Mouse (Mus musculus) lung, embryonic 16.5 days (tissue): ENCODE measurements at regions not wholly inside any gene's neighbourhood (a gene's known extent, or its start where the extent isn't known, plus 50 kb on each side); places are given as distances from the start of the nearest gene placed in this dataset.
A peak's percentile ranks its signal among the peaks of the same experiment; 100 is the strongest.

Source experiments
- ATAC-seq: fragments of 200-750 bp; cut with Nextera tagmentation; 2 replicates; pipeline ENCODE4 v1.8.0; 2017; ENCODE audit warnings: low read depth, mild to moderate bottlenecking, moderate library complexity
- H3K27ac ChIP-seq: fragments of 300-500 bp; sonication (generic); 2 replicates; pipeline ENCODE4 v1.5.1; 2014; ENCODE audit warnings: mild to moderate bottlenecking, control low read depth, low read length
- H3K27me3 ChIP-seq: fragments of 300-500 bp; sonication (generic); 2 replicates; pipeline ENCODE4 v1.6.1; 2014; ENCODE audit warnings: low read depth, low read length, mixed read lengths; ENCODE audit not compliant: control insufficient read depth, insufficient read depth
- H3K36me3 ChIP-seq: fragments of 300-500 bp; sonication (generic); 2 replicates; pipeline ENCODE4 v1.6.1; 2014; ENCODE audit warnings: low read length; ENCODE audit not compliant: control insufficient read depth, insufficient read depth
- H3K4me1 ChIP-seq: fragments of 300-500 bp; sonication (generic); replicated peaks from 2 replicates; pipeline ENCODE4 v1.6.1; 2014; ENCODE audit warnings: low read length, mixed read lengths; ENCODE audit not compliant: control insufficient read depth, insufficient read depth
- H3K4me2 ChIP-seq: fragments of 300-500 bp; sonication (generic); 2 replicates; pipeline ENCODE4 v1.6.1; 2014; ENCODE audit warnings: low read depth, low read length, control low read depth
- H3K4me3 ChIP-seq: fragments of 300-500 bp; sonication (generic); 2 replicates; pipeline ENCODE4 v1.5.1; 2014; ENCODE audit warnings: mild to moderate bottlenecking, low read length, control low read depth
- H3K9ac ChIP-seq: fragments of 300-500 bp; sonication (generic); 2 replicates; pipeline ENCODE4 v1.6.1; 2014; ENCODE audit warnings: low read length, control low read depth
- H3K9me3 ChIP-seq: fragments of 300-500 bp; sonication (generic); 2 replicates; pipeline ENCODE4 v1.6.1; 2016; ENCODE audit warnings: low read length; ENCODE audit not compliant: control insufficient read depth
- WGBS: fragments of 180-500 bp; shearing (Covaris S2); extraction: QIAGEN DNeasy Blood & Tissue Kit; methylation state at CpG from one replicate; pipeline ENCODE4 v1.1.7; 2014; 5-methylcytosine and 5-hydroxymethylcytosine counted together

GRCm38 (mm10) chr17:4301142-4301853, 605.2 kb upstream of the Nox3 start:
- Histone ChIP-seq H3K27ac (no peak overlapping the region), H3K36me3 (no peaks in the 10 kb centered on the region), H3K4me3 (no peak overlapping the region), H3K9ac (no peak overlapping the region), H3K4me1 (peaks cover 4% of the 10 kb centered on the region; the same call in 1 of the 2 replicates), H3K4me2 (no peak overlapping the region), H3K9me3 (no peaks in the 10 kb centered on the region), H3K27me3 (no peaks in the 10 kb centered on the region)
- ATAC-seq: no peak
- WGBS: 53% methylated on average over 12 of the region's 12 CpGs

GRCm38 (mm10) chr17:4311785-4312379, 615.8 kb upstream of the Nox3 start:
- no peak overlapping the region for H3K27ac ChIP-seq
- H3K9ac ChIP-seq: no peak overlapping the region
- H3K4me1 ChIP-seq: no peaks in the 10 kb centered on the region
- no peak for ATAC-seq
- no peaks in the 10 kb centered on the region for H3K36me3 ChIP-seq
- no peaks in the 10 kb centered on the region for H3K9me3 ChIP-seq
- H3K4me2 ChIP-seq: no peak overlapping the region
- no peak overlapping the region for H3K4me3 ChIP-seq
- 47% methylated on average over 4 of the region's 4 CpGs for WGBS
- no peaks in the 10 kb centered on the region for H3K27me3 ChIP-seq

DNA sequence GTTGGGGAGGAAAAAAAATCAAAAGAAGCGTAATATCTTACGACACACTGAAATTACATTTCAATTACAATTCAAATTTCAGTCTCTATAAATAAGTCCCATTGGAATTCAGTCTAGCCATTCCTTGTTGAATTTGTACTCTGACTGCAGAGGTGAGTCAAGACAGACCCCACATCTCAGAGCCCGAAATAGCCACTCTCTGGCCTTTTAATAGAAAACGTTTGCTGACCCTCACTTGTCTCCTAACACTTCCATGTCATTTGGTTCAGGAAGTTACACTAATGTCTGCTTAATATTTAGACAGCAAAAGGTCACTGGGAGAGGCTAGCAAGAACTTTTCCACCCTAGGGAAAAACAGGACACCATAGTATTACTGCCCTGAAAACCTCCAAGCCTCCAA, 623.1 kb upstream of the Nox3 start:
- H3K27me3 ChIP-seq: no peaks in the 10 kb centered on the region
- WGBS: 47% methylated on average over 4 of the region's 4 CpGs
- H3K9ac ChIP-seq: no peak overlapping the region
- H3K4me3 ChIP-seq: no peak overlapping the region
- H3K9me3 ChIP-seq: no peaks in the 10 kb centered on the region
- peak; percentile 54; the same call in 1 of the 2 replicates for ATAC-seq
- no peaks in the 10 kb centered on the region for H3K4me1 ChIP-seq
- H3K27ac ChIP-seq: no peak overlapping the region
- H3K36me3 ChIP-seq: no peaks in the 10 kb centered on the region
- no peak overlapping the region for H3K4me2 ChIP-seq

- H3K9ac ChIP-seq: no peak overlapping the region
- ATAC-seq: no peak
- H3K27me3 ChIP-seq: no peaks in the 10 kb centered on the region
- H3K4me1 ChIP-seq: no peaks in the 10 kb centered on the region
- H3K36me3 ChIP-seq: no peaks in the 10 kb centered on the region
- WGBS: 85% methylated on average over 1 of the region's 1 CpGs
- H3K27ac ChIP-seq: no peak overlapping the region
- H3K4me3 ChIP-seq: no peak overlapping the region
- no peaks in the 10 kb centered on the region for H3K9me3 ChIP-seq
- no peak overlapping the region for H3K4me2 ChIP-seq
Observed at GRCm38 (mm10) chr17:4328810-4329209, 632.7 kb upstream of the Nox3 start.

GRCm38 (mm10) chr17:4331650-4332049, 635.6 kb upstream of the Nox3 start:
- H3K4me3 ChIP-seq: no peak overlapping the region
- no peak overlapping the region for H3K4me2 ChIP-seq
- no peaks in the 10 kb centered on the region for H3K27me3 ChIP-seq
- H3K36me3 ChIP-seq: no peaks in the 10 kb centered on the region
- ATAC-seq: no peak
- no peak overlapping the region for H3K9ac ChIP-seq
- H3K27ac ChIP-seq: no peak overlapping the region
- WGBS: 72% methylated on average over 9 of the region's 9 CpGs
- no peaks in the 10 kb centered on the region for H3K9me3 ChIP-seq
- H3K4me1 ChIP-seq: no peaks in the 10 kb centered on the region

- Histone ChIP-seq H3K4me1 (no peaks in the 10 kb centered on the region), H3K9me3 (no peaks in the 10 kb centered on the region), H3K27ac (no peak overlapping the region), H3K27me3 (no peaks in the 10 kb centered on the region), H3K4me3 (no peak overlapping the region), H3K4me2 (no peak overlapping the region), H3K36me3 (no peaks in the 10 kb centered on the region), H3K9ac (no peak overlapping the region)
- 91% methylated on average over 4 of the region's 4 CpGs for WGBS
- ATAC-seq: no peak
Observed at GRCm38 (mm10) chr17:4333091-4333490, 637.0 kb upstream of the Nox3 start.

GRCm38 (mm10) chr17:4353018-4353417, 641.1 kb upstream of the Arid1b start:
- no peaks in the 10 kb centered on the region for H3K27me3 ChIP-seq
- no peak overlapping the region for H3K9ac ChIP-seq
- no peak overlapping the region for H3K4me3 ChIP-seq
- ATAC-seq: no peak
- H3K36me3 ChIP-seq: no peaks in the 10 kb centered on the region
- H3K27ac ChIP-seq: no peak overlapping the region
- WGBS: 13% methylated on average over 1 of the region's 1 CpGs
- H3K4me1 ChIP-seq: no peaks in the 10 kb centered on the region
- H3K9me3 ChIP-seq: no peaks in the 10 kb centered on the region
- H3K4me2 ChIP-seq: no peak overlapping the region

GRCm38 (mm10) chr17:4355506-4356218, 638.5 kb upstream of the Arid1b start:
- Histone ChIP-seq H3K9me3 (no peaks in the 10 kb centered on the region), H3K4me1 (no peaks in the 10 kb centered on the region), H3K27ac (no peak overlapping the region), H3K27me3 (no peaks in the 10 kb centered on the region), H3K4me2 (no peak overlapping the region), H3K36me3 (no peaks in the 10 kb centered on the region), H3K9ac (no peak overlapping the region), H3K4me3 (no peak overlapping the region)
- WGBS: 84% methylated on average over 5 of the region's 5 CpGs
- no peak for ATAC-seq

- WGBS: 57% methylated on average over 4 of the region's 4 CpGs
- no peaks in the 10 kb centered on the region for H3K36me3 ChIP-seq
- H3K9me3 ChIP-seq: no peaks in the 10 kb centered on the region
- no peak overlapping the region for H3K9ac ChIP-seq
- H3K4me2 ChIP-seq: no peak overlapping the region
- no peak overlapping the region for H3K4me3 ChIP-seq
- no peak for ATAC-seq
- H3K27ac ChIP-seq: no peak overlapping the region
- no peaks in the 10 kb centered on the region for H3K4me1 ChIP-seq
- H3K27me3 ChIP-seq: no peaks in the 10 kb centered on the region
Observed at GRCm38 (mm10) chr17:4360413-4361320, 633.5 kb upstream of the Arid1b start.
